Mouse (Mus musculus) macrophage (primary cell): ENCODE measurements around the gene Ubac2. TPM values are rescaled to one million over a fixed set of nuclear protein-coding genes. Genes with fewer than 3 reads are reported as not detected.

ENCODE experiments used
- H3K27ac ChIP-seq: fragments of 350-480 bp; formaldehyde crosslinking; 2 replicates; pipeline ENCODE4 v1.9.0; 2021
- H3K36me3 ChIP-seq: fragments of 350-480 bp; formaldehyde crosslinking; 2 replicates; pipeline ENCODE4 v1.9.0; 2021; ENCODE audit errors: inconsistent target
- H3K4me3 ChIP-seq: fragments of 350-480 bp; formaldehyde crosslinking; 2 replicates; pipeline ENCODE4 v1.9.0; 2021; ENCODE audit errors: inconsistent target
- H3K79me2 ChIP-seq: fragments of 350-480 bp; formaldehyde crosslinking; 2 replicates; pipeline ENCODE4 v1.9.0; 2021; ENCODE audit errors: inconsistent target
- WGBS: methylation state at CpG from one replicate; pipeline ENCODE4 v1.1.7; 2026; ENCODE audit warnings: inconsistent platforms; ENCODE audit not compliant: missing documents; 5-methylcytosine and 5-hydroxymethylcytosine counted together
- polyA plus RNA-seq: library from polyadenylated mRNA; stranded (reverse); fragments of 250-400 nt; gene quantifications from 3 replicates; pipeline ENCODE4 v1.2.4, GENCODE M21; 2018; ENCODE audit warnings: inconsistent platforms

Gene Ubac2
- polyA plus RNA-seq, 1 experiment from 2014 or later, result 14.7 TPM

DNA sequence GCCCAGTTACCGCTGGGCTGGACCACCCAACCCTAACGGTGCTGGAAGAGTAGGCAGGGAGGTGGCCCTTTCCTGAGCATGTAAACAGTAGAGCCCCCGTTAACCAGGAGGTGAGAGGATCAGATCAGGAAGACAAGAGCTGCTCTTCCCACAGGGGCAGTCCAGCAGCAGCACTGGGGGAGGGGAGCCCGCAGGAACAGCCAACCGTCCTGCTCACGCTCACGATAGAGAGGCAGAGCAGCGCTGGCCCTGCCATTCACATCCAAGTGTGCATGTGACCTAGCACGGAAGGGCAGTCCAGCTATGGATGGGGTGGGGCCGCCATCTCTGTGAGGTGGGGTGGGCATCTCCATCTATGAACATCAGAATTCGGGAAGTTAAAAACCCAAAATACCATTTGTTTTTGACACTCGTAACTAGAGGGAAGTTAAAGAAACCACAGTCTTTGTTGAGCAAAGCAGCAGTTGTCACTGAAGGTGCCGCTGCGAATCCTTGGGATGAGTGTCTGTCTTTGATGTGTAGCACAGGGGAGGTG is 135.1 kb downstream of the Ubac2 start:
- Histone ChIP-seq H3K4me3 (no peak overlapping the region), H3K79me2 (no peaks in the 10 kb centered on the region), H3K36me3 (no peaks in the 10 kb centered on the region), H3K27ac (peak overlapping the region; percentile 69)
- 5% methylated on average over 14 of the region's 14 CpGs for WGBS

DNA sequence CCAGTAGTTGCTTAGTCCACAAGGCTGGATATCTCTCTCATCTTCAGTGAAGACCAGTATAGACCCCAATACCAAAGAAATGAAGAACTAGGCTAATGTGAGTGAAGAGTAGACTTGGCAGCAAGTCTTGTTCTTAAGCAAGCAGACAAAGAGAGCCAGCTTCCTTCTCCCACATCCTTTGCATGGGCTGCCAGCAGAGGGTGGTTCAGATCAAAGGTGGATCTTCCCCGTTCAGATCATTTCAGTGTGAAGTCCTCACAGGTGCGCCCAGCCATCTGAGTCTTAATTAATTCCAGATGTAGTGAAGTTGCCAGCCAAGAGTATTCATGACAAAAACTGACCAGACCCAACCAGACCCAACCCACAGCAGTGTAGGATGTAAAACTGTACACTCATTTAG is 139.5 kb downstream of the Ubac2 start:
- Histone ChIP-seq H3K79me2 (no peaks in the 10 kb centered on the region), H3K36me3 (0 out of 2 replicates have a peak, but pooled peaks cover 4% of the 10 kb centered on the region), H3K27ac (no peak overlapping the region), H3K4me3 (no peak overlapping the region)
- WGBS, result 44% methylated on average over 2 of the region's 2 CpGs

DNA sequence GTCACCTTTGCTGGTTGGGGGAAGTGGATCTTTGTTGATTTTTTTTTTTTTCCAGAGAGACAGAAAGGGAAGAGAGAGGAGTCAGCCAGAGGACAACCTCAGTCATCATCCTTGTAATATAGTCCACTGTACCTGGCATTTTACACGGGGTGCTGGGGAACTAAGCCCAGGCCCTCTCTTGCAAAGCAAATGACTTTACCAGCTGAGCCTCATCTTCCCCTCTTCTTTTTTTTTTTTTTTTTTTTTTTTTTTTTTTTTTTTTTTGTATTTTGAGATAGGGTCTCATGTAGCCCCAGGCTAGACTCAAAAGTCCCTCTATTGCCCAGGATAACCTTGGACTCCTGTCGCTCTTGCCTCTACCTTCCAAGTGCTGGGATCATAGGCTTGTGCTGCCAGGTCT is 141.0 kb downstream of the Ubac2 start:
- Histone ChIP-seq H3K36me3 (0 out of 2 replicates have a peak, but pooled peaks cover 4% of the 10 kb centered on the region), H3K79me2 (no peaks in the 10 kb centered on the region), H3K27ac (no peak overlapping the region), H3K4me3 (no peak overlapping the region)
- WGBS, result 100% methylated on average over 2 of the region's 2 CpGs

DNA sequence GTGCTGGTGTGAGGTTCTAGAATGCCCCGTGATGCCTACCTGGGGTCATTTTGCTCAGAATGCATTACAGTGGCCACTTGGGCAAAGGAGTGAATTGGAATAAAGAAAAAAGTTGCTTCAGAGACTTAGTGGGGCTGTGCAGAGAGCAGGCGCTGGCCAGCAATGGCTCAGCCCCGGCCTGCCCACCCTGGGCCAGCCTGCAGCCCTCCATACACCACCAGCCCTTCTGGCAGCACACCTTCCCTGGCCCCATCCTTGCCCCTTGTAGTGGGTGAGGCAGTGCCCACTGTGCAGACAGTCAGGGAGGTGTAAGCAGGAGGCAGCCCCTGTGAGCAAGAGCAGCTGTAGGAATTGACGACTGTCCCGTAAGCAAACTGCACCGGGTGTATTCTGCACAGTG is 142.1 kb downstream of the Ubac2 start:
- Histone ChIP-seq H3K27ac (no peak overlapping the region), H3K4me3 (no peak overlapping the region), H3K36me3 (0 out of 2 replicates have a peak, but pooled peaks cover 4% of the 10 kb centered on the region), H3K79me2 (no peaks in the 10 kb centered on the region)
- 97% methylated on average over 6 of the region's 6 CpGs for WGBS

DNA sequence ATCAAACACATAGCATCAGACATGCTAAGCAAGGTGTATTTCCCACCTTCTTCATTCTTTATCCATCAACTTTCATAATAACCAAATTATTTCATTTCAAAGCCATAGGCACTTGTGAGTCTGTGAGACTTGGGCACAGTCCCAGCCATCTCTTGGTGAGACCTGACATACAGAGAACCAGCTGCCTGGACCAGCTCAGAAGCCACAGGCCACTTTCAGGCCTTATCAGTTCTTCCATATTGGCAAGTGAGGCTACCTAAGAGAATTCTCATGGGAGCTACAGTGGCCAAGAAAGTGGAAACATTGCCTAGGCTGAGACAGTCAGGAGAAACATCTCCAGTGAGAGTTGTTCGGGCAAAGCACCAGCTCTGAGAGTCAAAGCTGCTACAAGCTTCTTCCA is 144.6 kb downstream of the Ubac2 start:
- WGBS, result 100% methylated on average over 1 of the region's 1 CpGs
- Histone ChIP-seq H3K27ac (no peak overlapping the region), H3K36me3 (0 out of 2 replicates have a peak, but pooled peaks cover 4% of the 10 kb centered on the region), H3K4me3 (no peak overlapping the region), H3K79me2 (no peaks in the 10 kb centered on the region)

DNA sequence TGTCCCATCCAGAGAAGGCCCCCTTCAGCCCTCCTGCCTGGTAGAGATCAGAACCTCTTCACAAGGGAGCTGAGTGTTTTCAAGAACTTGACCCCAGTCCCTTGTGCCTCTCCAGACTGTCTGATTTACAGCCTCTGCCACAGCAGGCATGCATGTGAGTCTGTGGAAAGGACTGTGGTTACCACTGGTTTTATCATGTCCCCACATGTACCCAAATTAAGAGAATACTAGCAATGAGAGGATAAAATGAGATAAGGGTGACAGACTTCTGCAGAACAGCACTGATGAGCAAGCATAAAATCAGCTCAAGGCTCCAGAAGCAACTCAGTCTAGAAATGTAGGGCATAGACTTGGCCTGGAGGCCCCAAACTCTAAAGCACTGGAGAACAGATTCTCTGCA is 145.5 kb downstream of the Ubac2 start:
- 0 out of 2 replicates have a peak, but pooled peaks cover 4% of the 10 kb centered on the region for H3K36me3 ChIP-seq
- no peak overlapping the region for H3K4me3 ChIP-seq
- no peak overlapping the region for H3K27ac ChIP-seq
- H3K79me2 ChIP-seq, result no peaks in the 10 kb centered on the region

DNA sequence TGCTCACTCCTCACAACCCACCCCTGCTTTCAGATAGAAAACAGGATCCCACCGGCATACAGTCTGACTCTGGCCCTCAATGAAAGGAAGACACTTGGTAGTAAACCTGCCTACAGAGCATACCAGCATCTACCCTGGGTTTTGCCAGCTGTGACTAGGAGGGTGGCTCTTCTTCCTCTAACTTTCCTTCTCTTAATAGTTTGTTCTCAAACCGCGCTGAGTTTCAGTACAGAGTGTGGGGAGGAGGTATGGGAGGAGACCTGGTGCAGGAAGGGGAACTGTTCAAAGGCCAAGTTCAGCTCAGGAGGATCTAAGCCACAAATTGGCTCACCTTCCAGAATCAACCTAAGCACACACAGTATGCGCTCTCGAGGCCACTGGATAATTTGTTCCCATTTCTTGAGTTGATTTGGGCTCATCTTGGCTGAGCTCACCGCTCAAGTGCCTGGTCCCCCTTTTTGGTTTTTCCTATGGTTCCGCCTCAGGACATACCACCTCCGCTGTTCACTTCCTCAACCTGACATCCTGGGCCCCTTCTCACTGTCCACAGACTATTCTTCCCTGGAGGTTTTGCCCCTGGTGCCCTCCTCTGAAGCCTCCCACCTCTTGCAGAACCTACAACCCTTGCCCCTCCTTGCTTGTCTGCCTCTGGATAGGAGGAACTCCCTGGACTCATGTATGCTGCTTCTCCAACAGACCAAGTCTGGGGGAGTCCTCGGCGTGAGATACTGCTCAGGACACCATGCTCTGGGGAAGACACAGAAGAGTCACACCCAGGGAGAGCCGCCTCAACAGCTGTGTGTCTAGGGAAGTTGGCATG is 150.7 kb downstream of the Ubac2 start:
- Histone ChIP-seq H3K4me3 (no peak overlapping the region), H3K27ac (no peak overlapping the region), H3K79me2 (no peaks in the 10 kb centered on the region), H3K36me3 (no peaks in the 10 kb centered on the region)
- 27% methylated on average over 11 of the region's 11 CpGs for WGBS

DNA sequence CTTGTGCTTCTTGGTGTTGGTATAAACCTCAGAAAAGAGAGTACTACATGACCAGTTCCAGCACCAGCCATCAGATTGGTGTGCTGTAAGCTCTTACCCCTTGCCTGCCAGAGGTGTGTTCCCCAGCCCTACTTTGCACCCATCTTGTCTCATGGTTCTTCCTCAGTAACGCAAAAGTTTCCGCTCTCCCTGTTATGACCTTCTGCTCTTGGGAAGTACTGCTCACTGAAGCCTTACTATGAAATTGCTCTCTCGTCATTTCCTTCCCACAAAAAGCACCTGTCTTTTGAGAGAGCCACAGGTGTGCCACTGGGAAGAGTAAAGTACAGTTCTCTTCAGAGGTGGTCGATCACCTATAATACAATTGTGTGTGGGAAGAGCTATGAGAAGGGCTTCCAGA is 151.4 kb downstream of the Ubac2 start:
- H3K4me3 ChIP-seq, result no peak overlapping the region
- 98% methylated on average over 4 of the region's 4 CpGs for WGBS
- no peak overlapping the region for H3K27ac ChIP-seq
- no peaks in the 10 kb centered on the region for H3K79me2 ChIP-seq
- no peaks in the 10 kb centered on the region for H3K36me3 ChIP-seq

DNA sequence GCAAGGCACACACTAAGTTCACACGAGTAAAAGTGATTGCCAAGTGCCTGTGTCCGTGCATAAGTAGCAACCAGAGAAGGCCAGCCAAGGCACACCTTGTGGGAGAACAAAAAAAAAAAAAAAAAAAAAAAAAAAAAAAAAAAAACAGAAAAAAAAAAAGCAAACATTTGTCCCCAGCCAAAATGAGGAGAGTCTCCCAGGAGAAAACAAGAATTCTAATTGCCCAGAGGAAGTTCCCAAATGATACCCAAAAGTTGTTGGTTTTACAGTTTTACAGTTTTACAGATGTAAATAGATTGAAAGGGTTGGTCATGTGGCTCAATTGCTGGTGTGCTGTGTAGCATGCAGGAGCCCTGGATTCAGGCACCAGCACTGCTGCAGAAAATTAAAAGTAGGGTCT is 153.6 kb downstream of the Ubac2 start:
- H3K79me2 ChIP-seq, result no peaks in the 10 kb centered on the region
- 88% methylated on average over 1 of the region's 2 CpGs for WGBS

DNA sequence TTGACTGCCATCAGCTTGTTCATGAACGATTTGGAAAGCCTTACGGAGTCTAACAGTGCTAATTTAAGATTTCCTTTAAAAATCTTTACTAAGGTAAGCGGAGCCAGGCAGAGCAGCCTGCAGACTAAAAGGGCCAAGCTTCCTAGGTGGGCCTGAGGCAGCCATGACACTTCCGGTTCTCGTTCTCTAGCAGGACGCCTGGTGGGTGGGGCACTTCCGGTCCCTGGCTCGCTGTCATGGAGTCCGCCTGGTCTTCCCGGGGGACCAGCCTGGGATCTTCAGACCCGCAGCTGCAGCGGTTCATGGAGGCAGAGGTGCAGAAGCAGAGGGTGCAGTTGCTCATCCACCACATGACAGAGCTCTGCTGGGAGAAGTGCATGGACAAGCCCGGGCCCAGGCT is 156.0 kb downstream of the Ubac2 start, which contains the start of gene Timm8a2:
Gene Timm8a2 (plus strand): TSS at position 224 of the 400 bp plus-strand sequence.
- H3K4me3 ChIP-seq, result no peak within 1 kb of the TSS
- H3K79me2 ChIP-seq, result no peaks in the 10 kb centered on the region
- 96% methylated on average over 13 of the region's 13 CpGs for WGBS
- H3K27ac ChIP-seq, result no peak within 1 kb of the TSS
- H3K36me3 ChIP-seq, result no peaks in the 10 kb centered on the region

More for the DNA sequence above, 153.6 kb downstream of the Ubac2 start:
- no peak overlapping the region for H3K4me3 ChIP-seq
- H3K27ac ChIP-seq, result no peak overlapping the region
- H3K36me3 ChIP-seq, result no peaks in the 10 kb centered on the region

DNA sequence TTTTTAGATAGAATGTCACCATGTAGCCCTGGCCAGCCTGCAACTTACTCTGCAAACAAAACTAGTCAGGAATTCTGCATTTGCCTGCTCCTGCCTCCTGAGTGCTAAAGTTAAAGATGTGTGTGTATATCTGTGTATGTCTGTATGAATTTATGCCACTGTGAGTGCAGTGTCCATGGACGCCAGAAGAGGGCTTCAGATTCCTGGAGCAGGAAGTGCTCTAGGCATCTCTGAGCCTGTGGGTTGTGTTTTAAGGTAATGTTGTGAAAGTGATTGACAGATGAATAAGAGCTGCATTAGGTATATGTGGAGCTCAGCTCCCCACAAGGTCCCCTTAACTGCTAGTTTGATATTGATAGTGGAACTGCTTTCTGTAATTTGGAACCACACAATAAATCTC is 156.8 kb downstream of the Ubac2 start:
- 100% methylated on average over 1 of the region's 1 CpGs for WGBS
- H3K36me3 ChIP-seq, result no peaks in the 10 kb centered on the region

DNA sequence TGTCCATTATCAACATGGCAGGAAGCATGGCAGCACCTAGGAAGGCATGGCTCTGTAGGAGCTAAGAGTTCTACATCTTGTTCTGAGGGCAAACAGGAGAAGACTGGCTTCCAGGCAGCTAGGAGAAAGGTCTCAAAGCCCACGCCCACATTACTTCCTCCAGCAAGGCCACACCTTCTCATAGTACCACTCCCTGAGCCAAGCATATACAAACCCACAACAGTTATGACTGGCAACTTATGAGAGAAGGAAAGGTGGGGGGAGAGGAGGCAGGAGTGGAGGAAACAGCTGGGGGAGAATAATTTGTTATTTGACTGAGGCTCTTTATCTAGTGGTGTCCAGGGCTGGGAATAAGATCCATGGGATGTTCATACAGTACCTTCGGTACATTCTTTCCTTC is 157.4 kb downstream of the Ubac2 start:
- no peak overlapping the region for H3K4me3 ChIP-seq
- 37% methylated on average over 2 of the region's 2 CpGs for WGBS
- no peak overlapping the region for H3K27ac ChIP-seq
- H3K79me2 ChIP-seq, result no peaks in the 10 kb centered on the region
- H3K36me3 ChIP-seq, result no peaks in the 10 kb centered on the region

More for the DNA sequence above, 156.8 kb downstream of the Ubac2 start:
- Histone ChIP-seq H3K27ac (no peak overlapping the region), H3K79me2 (no peaks in the 10 kb centered on the region), H3K4me3 (no peak overlapping the region)

DNA sequence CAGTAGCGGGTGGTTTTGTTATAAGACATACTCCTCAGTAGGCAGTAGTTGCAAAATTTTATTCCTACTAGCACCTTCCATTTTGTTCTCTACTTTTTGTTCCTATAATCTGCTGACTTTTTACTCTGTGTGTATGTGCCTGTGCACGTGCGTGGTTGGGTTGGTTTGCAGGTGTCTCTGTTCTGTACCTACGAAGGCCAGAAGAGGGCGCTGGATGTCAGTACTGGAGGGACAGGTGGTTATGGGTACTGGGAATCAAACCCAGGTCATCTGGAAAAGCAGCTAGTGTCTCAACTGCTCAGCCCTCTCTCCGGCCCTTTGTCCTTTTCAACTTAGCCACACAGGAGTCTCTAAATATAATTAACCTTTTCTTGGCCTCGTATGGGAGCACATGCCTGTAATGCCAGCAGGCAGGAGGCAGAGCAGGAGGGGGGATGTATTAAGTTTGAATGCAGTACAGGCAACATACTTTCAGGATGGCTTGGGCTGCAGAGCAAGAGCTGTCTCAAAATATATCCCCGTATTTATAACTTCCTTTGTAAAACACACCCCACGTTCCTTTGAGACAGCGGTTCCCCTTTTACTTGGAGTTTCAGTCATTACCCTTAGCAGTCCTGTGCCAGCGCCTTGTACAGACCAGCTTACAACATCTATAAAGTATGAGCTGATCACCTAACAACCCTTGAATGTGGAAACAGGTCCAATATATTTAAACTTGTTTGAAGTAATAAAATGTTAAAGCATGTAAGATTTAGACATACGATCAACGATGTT is 160.6 kb downstream of the Ubac2 start:
- Histone ChIP-seq H3K4me3 (no peak overlapping the region), H3K36me3 (no peaks in the 10 kb centered on the region), H3K79me2 (no peaks in the 10 kb centered on the region), H3K27ac (no peak overlapping the region)
- 56% methylated on average over 13 of the region's 13 CpGs for WGBS

DNA sequence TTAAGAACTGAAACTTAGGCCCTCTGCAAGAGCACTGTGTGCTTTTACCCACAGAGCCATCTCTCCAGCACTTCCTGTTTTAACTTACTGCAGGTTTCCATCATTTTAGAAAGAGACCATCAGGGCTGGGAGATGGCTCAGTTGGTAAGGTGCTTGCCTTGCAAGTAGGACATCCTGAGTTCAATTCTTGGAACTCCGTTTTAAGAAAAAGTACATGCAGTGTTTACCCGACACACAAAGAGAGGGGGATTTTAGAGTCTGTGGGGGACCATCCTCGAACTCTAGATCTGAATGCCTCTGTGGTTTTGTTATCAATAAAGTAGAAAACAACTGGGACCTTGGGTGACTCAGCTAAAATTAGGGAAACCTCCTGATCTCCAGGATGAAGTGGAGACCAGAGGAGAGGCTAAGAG is 163.0 kb downstream of the Ubac2 start:
- Histone ChIP-seq H3K79me2 (no peaks in the 10 kb centered on the region), H3K4me3 (no peak overlapping the region), H3K27ac (no peak overlapping the region), H3K36me3 (no peaks in the 10 kb centered on the region)
- 75% methylated on average over 3 of the region's 3 CpGs for WGBS
